Mouse (Mus musculus): ENCODE measurements around the gene Ackr2. TPM values are rescaled to one million over a fixed set of nuclear protein-coding genes. Genes with fewer than 3 reads are reported as not detected.

Gene Ackr2
- polyA plus RNA-seq, 1 experiment from 2014 or later, result 1.3 TPM

- Histone ChIP-seq H3K4me2 (ENCODE audit: low read length) (no peak overlapping the region), H3K36me3 (ENCODE audit: control insufficient read depth, insufficient read depth, low read length) (no peaks in the 10 kb centered on the region), H3K9me3 (ENCODE audit: control insufficient read depth, low read length) (no peaks in the 10 kb centered on the region), H3K27ac (replicated peaks in 1 of 2; ENCODE audit: control insufficient read depth in 1 of 2, insufficient read depth in 1 of 2, low read depth in 2 of 2, low read length in 2 of 2) (no peak overlapping the region), H3K4me3 (ENCODE audit: control insufficient read depth in 1 of 2, insufficient read depth in 1 of 2, low read depth in 1 of 2, low read length in 2 of 2) (no peak overlapping the region), H3K4me1 (ENCODE audit: control insufficient read depth in 2 of 2, insufficient read depth in 2 of 2, low read length in 2 of 2) (0 out of 4 replicates have a peak, but pooled peaks cover 0 to 4% of the 10 kb centered on the region in 2 experiments), H3K27me3 (ENCODE audit: control insufficient read depth, insufficient read depth, low read length) (no peaks in the 10 kb centered on the region), H3K9ac (ENCODE audit: low read length) (no peak overlapping the region)
- 64% methylated on average over 8 of the region's 8 CpGs for WGBS
- no peak for ATAC-seq (ENCODE audit: insufficient number of reproducible peaks, insufficient read depth, low FRiP score, low read depth)
Measured at GRCm38 (mm10) chr9:121903476-121904305, 5.5 kb downstream of the Ackr2 start.

GRCm38 (mm10) chr9:121904319-121904718 lies 6.2 kb downstream of the Ackr2 start:
- H3K27ac ChIP-seq (replicated peaks in 1 of 2; ENCODE audit: control insufficient read depth in 1 of 2, insufficient read depth in 1 of 2, low read depth in 2 of 2, low read length in 2 of 2), result no peak overlapping the region
- H3K9me3 ChIP-seq (ENCODE audit: control insufficient read depth, low read length), result no peaks in the 10 kb centered on the region
- 84% methylated on average over 4 of the region's 4 CpGs for WGBS
- H3K4me3 ChIP-seq (ENCODE audit: control insufficient read depth in 1 of 2, insufficient read depth in 1 of 2, low read depth in 1 of 2, low read length in 2 of 2), result no peak overlapping the region
- H3K4me1 ChIP-seq (ENCODE audit: control insufficient read depth in 2 of 2, insufficient read depth in 2 of 2, low read length in 2 of 2), result 0 out of 4 replicates have a peak, but pooled peaks cover 0 to 4% of the 10 kb centered on the region in 2 experiments
- no peak for ATAC-seq (ENCODE audit: insufficient number of reproducible peaks, insufficient read depth, low FRiP score, low read depth)
- H3K27me3 ChIP-seq (ENCODE audit: control insufficient read depth, insufficient read depth, low read length), result no peaks in the 10 kb centered on the region
- no peaks in the 10 kb centered on the region for H3K36me3 ChIP-seq (ENCODE audit: control insufficient read depth, insufficient read depth, low read length)
- no peak overlapping the region for H3K4me2 ChIP-seq (ENCODE audit: low read length)
- H3K9ac ChIP-seq (ENCODE audit: low read length), result no peak overlapping the region

DNA sequence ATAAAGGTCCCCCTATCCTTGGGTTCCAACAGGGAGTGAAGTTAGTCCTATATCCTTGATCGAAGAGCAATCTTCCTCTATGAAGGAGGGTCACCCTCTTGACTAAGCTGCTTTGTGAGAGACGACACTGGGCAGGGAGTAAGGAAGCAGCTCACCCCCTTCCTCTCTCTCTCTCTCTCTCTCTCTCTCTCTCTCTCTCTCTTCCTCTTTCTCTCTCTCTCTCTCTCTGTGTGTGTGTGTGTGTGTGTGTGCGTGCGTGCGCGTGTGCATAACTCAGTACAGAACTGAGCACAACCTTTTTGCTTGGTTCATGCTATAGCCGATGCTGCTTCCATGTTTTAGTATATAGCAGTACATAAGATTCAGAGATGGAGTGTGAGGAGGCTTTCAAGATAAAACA lies 6.8 kb downstream of the Ackr2 start:
- Histone ChIP-seq H3K9ac (ENCODE audit: low read length) (no peak overlapping the region), H3K27me3 (ENCODE audit: control insufficient read depth, insufficient read depth, low read length) (no peaks in the 10 kb centered on the region), H3K4me1 (ENCODE audit: control insufficient read depth in 2 of 2, insufficient read depth in 2 of 2, low read length in 2 of 2) (0 out of 4 replicates have a peak, but pooled peaks cover 0 to 4% of the 10 kb centered on the region in 2 experiments), H3K4me2 (ENCODE audit: low read length) (no peak overlapping the region), H3K27ac (replicated peaks in 1 of 2; ENCODE audit: control insufficient read depth in 1 of 2, insufficient read depth in 1 of 2, low read depth in 2 of 2, low read length in 2 of 2) (no peak overlapping the region), H3K9me3 (ENCODE audit: control insufficient read depth, low read length) (no peaks in the 10 kb centered on the region), H3K4me3 (ENCODE audit: control insufficient read depth in 1 of 2, insufficient read depth in 1 of 2, low read depth in 1 of 2, low read length in 2 of 2) (no peak overlapping the region), H3K36me3 (ENCODE audit: control insufficient read depth, insufficient read depth, low read length) (no peaks in the 10 kb centered on the region)
- no peak for ATAC-seq (ENCODE audit: insufficient number of reproducible peaks, insufficient read depth, low FRiP score, low read depth)
- 79% methylated on average over 7 of the region's 7 CpGs for WGBS

DNA sequence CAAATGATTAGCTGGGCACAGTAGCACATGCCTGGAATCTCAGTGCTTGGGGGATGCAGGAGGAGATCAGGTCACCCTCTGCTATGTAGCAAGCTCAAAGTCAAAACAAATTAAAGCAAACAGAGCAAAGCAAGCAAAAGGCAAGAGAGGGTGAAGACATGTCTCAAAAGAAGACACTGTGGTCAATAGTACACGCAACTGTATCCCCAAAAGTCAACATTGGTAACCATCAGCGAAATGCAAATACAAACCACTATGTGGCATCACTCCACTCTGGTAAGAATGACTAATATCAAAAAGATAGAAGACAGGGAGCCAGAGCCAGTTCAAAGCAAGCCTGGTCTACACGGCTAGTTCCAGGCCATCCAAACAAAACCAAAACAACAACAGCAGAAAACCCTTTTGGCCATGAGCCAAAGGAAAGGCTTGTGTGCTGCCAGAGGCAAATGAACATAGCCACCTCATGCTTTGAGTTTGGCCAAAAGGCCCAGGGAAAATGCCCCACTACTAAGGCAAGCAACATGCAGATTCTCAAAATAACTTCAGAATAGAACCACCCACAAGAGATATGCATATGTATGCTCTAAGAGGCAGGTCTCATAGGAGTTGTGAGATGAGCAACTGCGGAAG lies 7.5 kb downstream of the Ackr2 start:
- Histone ChIP-seq H3K36me3 (ENCODE audit: control insufficient read depth, insufficient read depth, low read length) (no peaks in the 10 kb centered on the region), H3K9me3 (ENCODE audit: control insufficient read depth, low read length) (no peaks in the 10 kb centered on the region), H3K27me3 (ENCODE audit: control insufficient read depth, insufficient read depth, low read length) (no peaks in the 10 kb centered on the region), H3K4me3 (ENCODE audit: control insufficient read depth in 1 of 2, insufficient read depth in 1 of 2, low read depth in 1 of 2, low read length in 2 of 2) (no peak overlapping the region), H3K9ac (ENCODE audit: low read length) (no peak overlapping the region), H3K27ac (replicated peaks in 1 of 2; ENCODE audit: control insufficient read depth in 1 of 2, insufficient read depth in 1 of 2, low read depth in 2 of 2, low read length in 2 of 2) (no peak overlapping the region), H3K4me2 (ENCODE audit: low read length) (no peak overlapping the region), H3K4me1 (ENCODE audit: control insufficient read depth in 2 of 2, insufficient read depth in 2 of 2, low read length in 2 of 2) (0 out of 4 replicates have a peak, but pooled peaks cover 0 to 4% of the 10 kb centered on the region in 2 experiments)
- ATAC-seq (ENCODE audit: insufficient number of reproducible peaks, insufficient read depth, low FRiP score, low read depth), result no peak
- WGBS, result 67% methylated on average over 4 of the region's 4 CpGs

GRCm38 (mm10) chr9:121906456-121906855 lies 8.3 kb downstream of the Ackr2 start:
- Histone ChIP-seq H3K4me2 (ENCODE audit: low read length) (no peak overlapping the region), H3K36me3 (ENCODE audit: control insufficient read depth, insufficient read depth, low read length) (no peaks in the 10 kb centered on the region), H3K4me1 (ENCODE audit: control insufficient read depth in 2 of 2, insufficient read depth in 2 of 2, low read length in 2 of 2) (0 out of 4 replicates have a peak, but pooled peaks cover 0 to 4% of the 10 kb centered on the region in 2 experiments), H3K9me3 (ENCODE audit: control insufficient read depth, low read length) (no peaks in the 10 kb centered on the region), H3K27me3 (ENCODE audit: control insufficient read depth, insufficient read depth, low read length) (no peaks in the 10 kb centered on the region), H3K4me3 (ENCODE audit: control insufficient read depth in 1 of 2, insufficient read depth in 1 of 2, low read depth in 1 of 2, low read length in 2 of 2) (no peak overlapping the region), H3K27ac (replicated peaks in 1 of 2; ENCODE audit: control insufficient read depth in 1 of 2, insufficient read depth in 1 of 2, low read depth in 2 of 2, low read length in 2 of 2) (no peak overlapping the region), H3K9ac (ENCODE audit: low read length) (no peak overlapping the region)
- 70% methylated on average over 5 of the region's 5 CpGs for WGBS
- ATAC-seq (ENCODE audit: insufficient number of reproducible peaks, insufficient read depth, low FRiP score, low read depth), result no peak

DNA sequence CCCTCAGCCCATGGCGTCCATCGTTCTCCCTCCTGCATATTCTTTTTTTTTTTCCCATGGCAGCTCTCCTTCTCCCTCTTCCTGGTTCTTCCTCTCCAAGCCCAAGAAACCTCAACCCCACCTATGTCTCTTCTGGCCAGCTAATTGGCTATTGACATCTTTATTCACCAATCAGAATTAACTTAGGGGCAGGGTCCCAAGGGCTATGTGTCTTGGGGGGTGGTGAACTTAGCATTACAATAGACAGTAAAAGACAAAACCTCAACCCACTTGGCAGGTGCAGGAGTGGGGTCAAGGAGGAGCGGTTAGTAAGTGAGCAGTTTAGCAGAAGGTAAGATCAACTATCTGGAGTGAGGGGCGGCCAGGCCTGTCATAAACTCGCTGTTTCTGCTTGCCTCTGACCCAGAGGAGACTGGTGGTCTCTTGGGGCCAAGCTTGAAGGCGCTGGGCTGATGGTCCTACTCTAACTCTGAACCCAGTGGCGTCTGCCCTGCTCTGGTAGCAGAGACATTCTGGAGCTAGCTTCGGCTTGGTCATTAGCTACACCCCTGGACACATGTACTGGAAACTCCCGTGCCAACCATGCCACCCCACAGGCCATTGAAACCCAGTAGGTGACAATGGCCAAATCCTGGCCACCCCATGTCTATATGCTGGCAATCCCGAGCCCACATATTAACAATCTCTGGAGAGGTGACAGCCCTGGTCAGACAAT lies 9.4 kb downstream of the Ackr2 start:
- H3K4me2 ChIP-seq (ENCODE audit: low read length), result no peak overlapping the region
- WGBS, result 71% methylated on average over 10 of the region's 10 CpGs
- H3K9me3 ChIP-seq (ENCODE audit: control insufficient read depth, low read length), result no peaks in the 10 kb centered on the region
- no peak overlapping the region for H3K9ac ChIP-seq (ENCODE audit: low read length)
- no peaks in the 10 kb centered on the region for H3K36me3 ChIP-seq (ENCODE audit: control insufficient read depth, insufficient read depth, low read length)
- no peaks in the 10 kb centered on the region for H3K27me3 ChIP-seq (ENCODE audit: control insufficient read depth, insufficient read depth, low read length)
- ATAC-seq (ENCODE audit: insufficient number of reproducible peaks, insufficient read depth, low FRiP score, low read depth), result no peak
- H3K27ac ChIP-seq (replicated peaks in 1 of 2; ENCODE audit: control insufficient read depth in 1 of 2, insufficient read depth in 1 of 2, low read depth in 2 of 2, low read length in 2 of 2), result no peak overlapping the region
- H3K4me1 ChIP-seq (ENCODE audit: control insufficient read depth in 2 of 2, insufficient read depth in 2 of 2, low read length in 2 of 2), result 0 out of 4 replicates have a peak, but pooled peaks cover 0 to 4% of the 10 kb centered on the region in 2 experiments
- H3K4me3 ChIP-seq (ENCODE audit: control insufficient read depth in 1 of 2, insufficient read depth in 1 of 2, low read depth in 1 of 2, low read length in 2 of 2), result no peak overlapping the region

DNA sequence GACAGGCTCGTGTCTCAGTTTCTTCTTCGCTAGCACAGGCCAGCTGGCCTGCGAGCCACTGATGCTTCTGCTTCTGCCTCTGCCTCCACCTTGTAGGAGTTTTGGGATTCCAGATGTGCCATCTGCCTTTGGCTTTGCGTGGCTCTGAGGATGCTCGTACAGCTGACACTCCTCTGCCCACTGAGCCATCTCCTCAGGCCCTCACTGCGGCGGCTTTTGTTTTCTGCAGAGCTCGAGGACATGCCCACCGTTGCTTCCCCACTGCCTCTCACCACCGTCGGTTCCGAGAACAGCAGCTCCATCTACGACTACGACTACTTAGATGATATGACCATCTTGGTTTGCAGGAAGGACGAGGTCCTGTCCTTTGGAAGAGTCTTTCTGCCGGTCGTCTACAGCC lies 10.2 kb downstream of the Ackr2 start:
- H3K27me3 ChIP-seq (ENCODE audit: control insufficient read depth, insufficient read depth, low read length), result no peaks in the 10 kb centered on the region
- 0 out of 4 replicates have a peak, but pooled peaks cover 0 to 4% of the 10 kb centered on the region in 2 experiments for H3K4me1 ChIP-seq (ENCODE audit: control insufficient read depth in 2 of 2, insufficient read depth in 2 of 2, low read length in 2 of 2)
- H3K36me3 ChIP-seq (ENCODE audit: control insufficient read depth, insufficient read depth, low read length), result no peaks in the 10 kb centered on the region
- no peak for ATAC-seq (ENCODE audit: insufficient number of reproducible peaks, insufficient read depth, low FRiP score, low read depth)
- 89% methylated on average over 17 of the region's 17 CpGs for WGBS
- no peak overlapping the region for H3K9ac ChIP-seq (ENCODE audit: low read length)
- no peak overlapping the region for H3K27ac ChIP-seq (replicated peaks in 1 of 2; ENCODE audit: control insufficient read depth in 1 of 2, insufficient read depth in 1 of 2, low read depth in 2 of 2, low read length in 2 of 2)
- no peak overlapping the region for H3K4me3 ChIP-seq (ENCODE audit: control insufficient read depth in 1 of 2, insufficient read depth in 1 of 2, low read depth in 1 of 2, low read length in 2 of 2)
- no peaks in the 10 kb centered on the region for H3K9me3 ChIP-seq (ENCODE audit: control insufficient read depth, low read length)
- no peak overlapping the region for H3K4me2 ChIP-seq (ENCODE audit: low read length)
